Mouse (Mus musculus) hindbrain, embryonic 10.5 days (tissue): ENCODE results near the gene Ddx20. TPM values are rescaled to one million over a fixed set of nuclear protein-coding genes. Genes with fewer than 3 reads are reported as not detected.

ENCODE experiments used
- DNase-seq: peaks from one replicate; pipeline ENCODE4 v3.0.0-alpha.2; 2017; ENCODE audit warnings: low spot score
- H3K27ac ChIP-seq: fragments of 300-500 bp; sonication (generic); 2 replicates; pipeline ENCODE4 v1.5.1; 2016; ENCODE audit warnings: mild to moderate bottlenecking, moderate library complexity
- H3K27me3 ChIP-seq: fragments of 300-500 bp; sonication (generic); 2 replicates; pipeline ENCODE4 v1.6.1; 2016; ENCODE audit warnings: mild to moderate bottlenecking; ENCODE audit not compliant: poor library complexity, insufficient read depth, severe bottlenecking
- H3K36me3 ChIP-seq: fragments of 300-500 bp; sonication (generic); 2 replicates; pipeline ENCODE4 v1.6.1; 2016; ENCODE audit warnings: mild to moderate bottlenecking, moderate library complexity
- H3K4me1 ChIP-seq: fragments of 300-500 bp; sonication (generic); replicated peaks from 2 replicates; pipeline ENCODE4 v1.6.1; 2016; ENCODE audit warnings: mild to moderate bottlenecking
- H3K4me3 ChIP-seq: fragments of 300-500 bp; sonication (generic); 2 replicates; pipeline ENCODE4 v1.5.1; 2016; ENCODE audit warnings: mild to moderate bottlenecking, moderate library complexity
- H3K9me3 ChIP-seq: fragments of 300-500 bp; sonication (generic); 2 replicates; pipeline ENCODE4 v1.6.1; 2016; ENCODE audit warnings: mild to moderate bottlenecking, moderate library complexity
- WGBS: fragments of 180-500 bp; shearing (Covaris S2); methylation state at CpG from one replicate; pipeline ENCODE4 v1.1.7; 2016; 5-methylcytosine and 5-hydroxymethylcytosine counted together
- polyA plus RNA-seq: library from polyadenylated mRNA; unstranded; fragments of >200 nt; fragmentation: Nextera tagmentation; extraction: Ambion mirVana; gene quantifications from 2 replicates; pipeline ENCODE4 v1.2.1, GENCODE M21; 2016

Ddx20 gene
- 42.0 and 49.6 TPM in 2 replicates for polyA plus RNA-seq

GRCm38 (mm10) chr3:105687324-105688060, at the start of gene Ddx20:
TSS of gene Ddx20 (minus strand) at chr3:105687574.
- H3K4me1 ChIP-seq: peaks cover 14% of the 10 kb centered on the region

GRCm38 (mm10) chr3:105737070-105737469, 49.7 kb upstream of the Ddx20 start:
- H3K4me3 ChIP-seq: no peak overlapping the region
- H3K27me3 ChIP-seq: no peaks in the 10 kb centered on the region
- WGBS: 96% methylated on average over 7 of the region's 7 CpGs
- H3K36me3 ChIP-seq: peaks cover 40% of the 10 kb centered on the region
- H3K4me1 ChIP-seq: no peaks in the 10 kb centered on the region
- no peak overlapping the region for H3K27ac ChIP-seq
- H3K9me3 ChIP-seq: no peaks in the 10 kb centered on the region
- no peak for DNase-seq

More at GRCm38 (mm10) chr3:105687324-105688060, at the start of gene Ddx20:
- DNase-seq: peak; percentile 96
- Histone ChIP-seq H3K27me3 (peaks cover 7% of the 10 kb centered on the region; the same call in 1 of the 2 replicates), H3K4me3 (peak within 1 kb of the TSS; percentile 93), H3K36me3 (peaks cover 26% of the 10 kb centered on the region), H3K27ac (peak within 1 kb of the TSS; percentile 92), H3K9me3 (no peaks in the 10 kb centered on the region)
- WGBS: under 1% methylated on average over 72 of the region's 72 CpGs

- no peak overlapping the region for H3K27ac ChIP-seq
- H3K9me3 ChIP-seq: no peaks in the 10 kb centered on the region
- peaks cover 45% of the 10 kb centered on the region for H3K36me3 ChIP-seq
- no peaks in the 10 kb centered on the region for H3K4me1 ChIP-seq
- H3K27me3 ChIP-seq: no peaks in the 10 kb centered on the region
- H3K4me3 ChIP-seq: no peak overlapping the region
- DNase-seq: no peak
- 91% methylated on average over 1 of the region's 1 CpGs for WGBS
Observed at GRCm38 (mm10) chr3:105736148-105736547, 48.8 kb upstream of the Ddx20 start.

- Histone ChIP-seq H3K27ac (no peak overlapping the region), H3K36me3 (peaks cover 54% of the 10 kb centered on the region), H3K9me3 (no peaks in the 10 kb centered on the region), H3K4me1 (no peaks in the 10 kb centered on the region), H3K4me3 (no peak overlapping the region), H3K27me3 (no peaks in the 10 kb centered on the region)
- DNase-seq: no peak
Observed at GRCm38 (mm10) chr3:105735285-105735684, 47.9 kb upstream of the Ddx20 start.

GRCm38 (mm10) chr3:105733538-105733937, 46.2 kb upstream of the Ddx20 start:
- 95% methylated on average over 4 of the region's 4 CpGs for WGBS

GRCm38 (mm10) chr3:105732360-105732759, 45.0 kb upstream of the Ddx20 start:
- H3K4me3 ChIP-seq: no peak overlapping the region
- DNase-seq: no peak
- no peaks in the 10 kb centered on the region for H3K27me3 ChIP-seq
- H3K9me3 ChIP-seq: no peaks in the 10 kb centered on the region
- WGBS: 90% methylated on average over 4 of the region's 4 CpGs
- H3K36me3 ChIP-seq: peaks cover 41% of the 10 kb centered on the region
- no peak overlapping the region for H3K27ac ChIP-seq
- no peaks in the 10 kb centered on the region for H3K4me1 ChIP-seq

More at GRCm38 (mm10) chr3:105733538-105733937, 46.2 kb upstream of the Ddx20 start:
- Histone ChIP-seq H3K27ac (no peak overlapping the region), H3K27me3 (no peaks in the 10 kb centered on the region), H3K4me1 (no peaks in the 10 kb centered on the region), H3K4me3 (no peak overlapping the region), H3K36me3 (peaks cover 48% of the 10 kb centered on the region), H3K9me3 (no peaks in the 10 kb centered on the region)
- DNase-seq: no peak

GRCm38 (mm10) chr3:105726037-105726436, 38.7 kb upstream of the Ddx20 start:
- no peaks in the 10 kb centered on the region for H3K27me3 ChIP-seq
- 2% methylated on average over 1 of the region's 1 CpGs for WGBS
- H3K36me3 ChIP-seq: peaks cover 13% of the 10 kb centered on the region; the same call in 1 of the 2 replicates
- no peak overlapping the region for H3K27ac ChIP-seq
- H3K4me3 ChIP-seq: no peak overlapping the region
- no peak for DNase-seq
- no peaks in the 10 kb centered on the region for H3K4me1 ChIP-seq
- H3K9me3 ChIP-seq: no peaks in the 10 kb centered on the region

- no peak overlapping the region for H3K4me3 ChIP-seq
- peaks cover 21% of the 10 kb centered on the region for H3K4me1 ChIP-seq
- DNase-seq: no peak
- H3K36me3 ChIP-seq: 0 out of 2 replicates have a peak, but pooled peaks cover 4% of the 10 kb centered on the region
- no peak overlapping the region for H3K27ac ChIP-seq
- no peaks in the 10 kb centered on the region for H3K9me3 ChIP-seq
- H3K27me3 ChIP-seq: no peaks in the 10 kb centered on the region
- 91% methylated on average over 3 of the region's 3 CpGs for WGBS
Observed at GRCm38 (mm10) chr3:105722510-105722909, 35.1 kb upstream of the Ddx20 start.

- Histone ChIP-seq H3K36me3 (no peaks in the 10 kb centered on the region), H3K4me1 (peaks cover 28% of the 10 kb centered on the region), H3K27ac (no peak overlapping the region), H3K27me3 (no peaks in the 10 kb centered on the region), H3K4me3 (no peak overlapping the region), H3K9me3 (no peaks in the 10 kb centered on the region)
- WGBS: 76% methylated on average over 2 of the region's 2 CpGs
- DNase-seq: no peak
Observed at GRCm38 (mm10) chr3:105721681-105722201, 34.4 kb upstream of the Ddx20 start.

- 78% methylated on average over 4 of the region's 4 CpGs for WGBS
- no peaks in the 10 kb centered on the region for H3K27me3 ChIP-seq
- DNase-seq: no peak
- H3K9me3 ChIP-seq: no peaks in the 10 kb centered on the region
- H3K27ac ChIP-seq: no peak overlapping the region
- H3K36me3 ChIP-seq: no peaks in the 10 kb centered on the region
- peaks cover 36% of the 10 kb centered on the region for H3K4me1 ChIP-seq
- no peak overlapping the region for H3K4me3 ChIP-seq
Observed at GRCm38 (mm10) chr3:105720514-105720913, 33.1 kb upstream of the Ddx20 start.

GRCm38 (mm10) chr3:105719979-105720378, 32.6 kb upstream of the Ddx20 start:
- Histone ChIP-seq H3K4me1 (peaks cover 39% of the 10 kb centered on the region), H3K27me3 (no peaks in the 10 kb centered on the region), H3K27ac (no peak overlapping the region), H3K4me3 (no peak overlapping the region), H3K9me3 (no peaks in the 10 kb centered on the region), H3K36me3 (no peaks in the 10 kb centered on the region)
- WGBS: 82% methylated on average over 4 of the region's 4 CpGs
- DNase-seq: no peak

- peaks cover 51% of the 10 kb centered on the region for H3K4me1 ChIP-seq
- WGBS: 51% methylated on average over 4 of the region's 4 CpGs
Observed at GRCm38 (mm10) chr3:105718746-105719145, 31.4 kb upstream of the Ddx20 start.

GRCm38 (mm10) chr3:105717856-105718555, 30.6 kb upstream of the Ddx20 start:
- 54% methylated on average over 11 of the region's 11 CpGs for WGBS
- no peaks in the 10 kb centered on the region for H3K27me3 ChIP-seq
- peaks cover 55% of the 10 kb centered on the region for H3K4me1 ChIP-seq
- DNase-seq: no peak
- H3K36me3 ChIP-seq: no peaks in the 10 kb centered on the region
- no peak overlapping the region for H3K4me3 ChIP-seq
- H3K27ac ChIP-seq: peak overlapping the region; percentile 67
- no peaks in the 10 kb centered on the region for H3K9me3 ChIP-seq

More at GRCm38 (mm10) chr3:105718746-105719145, 31.4 kb upstream of the Ddx20 start:
- Histone ChIP-seq H3K4me3 (no peak overlapping the region), H3K36me3 (no peaks in the 10 kb centered on the region), H3K27ac (peak overlapping the region; percentile 67; the same call in 1 of the 2 replicates), H3K27me3 (no peaks in the 10 kb centered on the region), H3K9me3 (no peaks in the 10 kb centered on the region)
- DNase-seq: no peak
